Mouse (Mus musculus) CH12.LX (cell line): ENCODE measurements around the gene Rnf208. TPM values are rescaled to one million over a fixed set of nuclear protein-coding genes. Genes with fewer than 3 reads are reported as not detected.
A peak's percentile ranks its signal among the peaks of the same experiment; 100 is the strongest.

Source experiments
- DNase-seq: peaks from one replicate; pipeline ENCODE4 v3.0.0-alpha.2; 2013; ENCODE audit errors: extremely low read depth
- H3K27ac ChIP-seq: 2 replicates; pipeline ENCODE4 v1.5.1; 2012; ENCODE audit warnings: low read depth, mild to moderate bottlenecking, control low read depth, moderate library complexity; ENCODE audit not compliant: insufficient read depth
- H3K27me3 ChIP-seq: replicated peaks from 2 replicates; pipeline ENCODE3; 2012; ENCODE audit warnings: inconsistent platforms
- H3K36me3 ChIP-seq, 2 experiments: replicated peaks in 1 of 2; 2 replicates each; pipeline versions ENCODE3 to v1.6.1; 2012; ENCODE audit warnings: inconsistent platforms in 1 of 2, low read length in 1 of 2, mild to moderate bottlenecking in 1 of 2, mixed read lengths in 1 of 2, moderate library complexity in 1 of 2; ENCODE audit not compliant: control insufficient read depth in 1 of 2, insufficient read depth in 1 of 2
- H3K4me1 ChIP-seq, 2 experiments: 2 replicates each; pipeline ENCODE4 v1.6.1; 2012; ENCODE audit warnings: inconsistent platforms in 1 of 2, moderate library complexity in 1 of 2; ENCODE audit not compliant: insufficient read depth in 2 of 2, control insufficient read depth in 1 of 2
- H3K4me2 ChIP-seq: 2 replicates; pipeline ENCODE4 v1.6.1; 2012; ENCODE audit warnings: low read depth, mild to moderate bottlenecking, control low read depth; ENCODE audit not compliant: poor library complexity, insufficient read depth, severe bottlenecking
- H3K4me3 ChIP-seq, 3 experiments: fragments of 150-350 bp in 1 of 3; sonication (generic) in 1 of 3; replicated peaks in 1 of 3; 2 replicates each; pipeline versions ENCODE3 to v1.5.1; 2011 to 2012; ENCODE audit warnings: low read depth in 2 of 3, low read length in 2 of 3, mild to moderate bottlenecking in 2 of 3, moderate library complexity in 2 of 3, control low read depth in 1 of 3, improper control_type of control experiment in 1 of 3, inconsistent platforms in 1 of 3, mixed read lengths in 1 of 3; ENCODE audit not compliant: poor library complexity in 1 of 3
- H3K79me2 ChIP-seq: replicated peaks from 2 replicates; pipeline ENCODE4 v1.6.1; 2012; ENCODE audit warnings: mild to moderate bottlenecking, moderate library complexity; ENCODE audit not compliant: control insufficient read depth, poor library complexity, insufficient read depth, severe bottlenecking; ENCODE audit errors: extremely low read depth
- H3K9ac ChIP-seq: 2 replicates; pipeline ENCODE4 v1.6.1; 2012; ENCODE audit warnings: low read depth, mild to moderate bottlenecking, control low read depth, moderate library complexity; ENCODE audit not compliant: insufficient read depth
- H3K9me3 ChIP-seq: replicated peaks from 2 replicates; pipeline ENCODE3; 2012; ENCODE audit warnings: low read length, inconsistent platforms, mixed read lengths
- BHLHE40 ChIP-seq: IDR thresholded peaks from 2 replicates; pipeline ENCODE4 v1.6.1; 2011; ENCODE audit warnings: mild to moderate bottlenecking, low read depth, low read length, improper control_type of control experiment
- CHD2 ChIP-seq: IDR thresholded peaks from 2 replicates; pipeline ENCODE4 v1.6.1; 2011; ENCODE audit warnings: low read length, improper control_type of control experiment
- CTCF ChIP-seq, 2 experiments: IDR thresholded peaks in 1 of 2; conservative IDR thresholded peaks in 1 of 2; 2 replicates each; pipeline ENCODE4 v1.5.1; 2011 to 2012; ENCODE audit warnings: low read depth in 2 of 2, low read length in 2 of 2, improper control_type of control experiment in 1 of 2, inconsistent platforms in 1 of 2, mild to moderate bottlenecking in 1 of 2, moderate library complexity in 1 of 2
- EP300 ChIP-seq: IDR thresholded peaks from 2 replicates; pipeline ENCODE4 v1.6.1; 2011; ENCODE audit warnings: low read length, improper control_type of control experiment
- ETS1 ChIP-seq: conservative IDR thresholded peaks from 2 replicates; pipeline ENCODE4 v1.6.1; 2012; ENCODE audit warnings: low read depth, mild to moderate bottlenecking, inconsistent platforms, low read length, improper control_type of control experiment, moderate library complexity
- GABPA ChIP-seq: IDR thresholded peaks from 2 replicates; pipeline ENCODE4 v1.6.1; 2012; ENCODE audit warnings: low read depth, low read length, improper control_type of control experiment, inconsistent platforms; ENCODE audit not compliant: insufficient replicate concordance
- HCFC1 ChIP-seq: IDR thresholded peaks from 2 replicates; pipeline ENCODE4 v1.6.1; 2012; ENCODE audit warnings: low read depth, mild to moderate bottlenecking, inconsistent platforms, low read length, improper control_type of control experiment
- IRF4 ChIP-seq: IDR thresholded peaks from 2 replicates; pipeline ENCODE4 v1.6.1; 2014; ENCODE audit warnings: low read depth, mild to moderate bottlenecking, inconsistent platforms, low read length, improper control_type of control experiment
- JUN ChIP-seq: IDR thresholded peaks from 2 replicates; pipeline ENCODE4 v1.6.1; 2011; ENCODE audit warnings: low read depth, mild to moderate bottlenecking, low read length, improper control_type of control experiment, moderate library complexity; ENCODE audit not compliant: insufficient read depth
- JUND ChIP-seq: conservative IDR thresholded peaks from 2 replicates; pipeline ENCODE4 v1.6.1; 2011; ENCODE audit warnings: low read depth, low read length, improper control_type of control experiment
- KAT2A ChIP-seq: IDR thresholded peaks from 2 replicates; pipeline ENCODE4 v1.6.1; 2012; ENCODE audit warnings: low read length, improper control_type of control experiment, inconsistent platforms; ENCODE audit not compliant: insufficient replicate concordance
- MAFK ChIP-seq: IDR thresholded peaks from 2 replicates; pipeline ENCODE4 v1.6.1; 2011; ENCODE audit warnings: low read length, improper control_type of control experiment; ENCODE audit not compliant: insufficient replicate concordance
- MAX ChIP-seq: IDR thresholded peaks from 2 replicates; pipeline ENCODE4 v1.6.1; 2011; ENCODE audit warnings: low read length, improper control_type of control experiment
- NRF1 ChIP-seq: IDR thresholded peaks from 2 replicates; pipeline ENCODE4 v1.6.1; 2014; ENCODE audit warnings: low read depth, mild to moderate bottlenecking, inconsistent platforms, low read length, improper control_type of control experiment, moderate library complexity
- POLR2AphosphoS2 ChIP-seq: IDR thresholded peaks from 2 replicates; pipeline ENCODE4 v1.6.1; 2011; ENCODE audit warnings: low read depth, low read length, improper control_type of control experiment
- TBP ChIP-seq: conservative IDR thresholded peaks from 2 replicates; pipeline ENCODE4 v1.6.1; 2011; ENCODE audit warnings: low read depth, low read length, improper control_type of control experiment
- TCF12 ChIP-seq: IDR thresholded peaks from 2 replicates; pipeline ENCODE4 v1.6.1; 2014; ENCODE audit warnings: low read depth, mild to moderate bottlenecking, inconsistent platforms, low read length, improper control_type of control experiment
- UBTF ChIP-seq: IDR thresholded peaks from 2 replicates; pipeline ENCODE4 v1.6.1; 2012; ENCODE audit warnings: low read depth, mild to moderate bottlenecking, inconsistent platforms, low read length, improper control_type of control experiment, moderate library complexity
- USF1 ChIP-seq: IDR thresholded peaks from 2 replicates; pipeline ENCODE4 v1.6.1; 2014; ENCODE audit warnings: low read depth, mild to moderate bottlenecking, inconsistent platforms, low read length, improper control_type of control experiment
- ZC3H11A ChIP-seq: IDR thresholded peaks from 2 replicates; pipeline ENCODE4 v1.6.1; 2012; ENCODE audit warnings: low read depth, mild to moderate bottlenecking, inconsistent platforms, low read length, improper control_type of control experiment
- ZMIZ1 ChIP-seq: IDR thresholded peaks from 2 replicates; pipeline ENCODE4 v1.6.1; 2012; ENCODE audit warnings: low read depth, mild to moderate bottlenecking, inconsistent platforms, low read length, improper control_type of control experiment
- ZNF384 ChIP-seq: IDR thresholded peaks from 2 replicates; pipeline ENCODE4 v1.6.1; 2012; ENCODE audit warnings: low read depth, low read length, improper control_type of control experiment, inconsistent platforms
- dilution Hi-C: fragments of 300-500 bp; cut with MboI; formaldehyde crosslinking; loops from 2 replicates; pipeline ENCODE4 v1.14.3; 2020; ENCODE audit warnings: low sequenced_read_pairs; ENCODE audit not compliant: extremely low pct_unique_long_range_greater_than_20kb, extremely low pct_ligation_motif_present
- in situ Hi-C: fragments of 300-500 bp; cut with MboI; formaldehyde crosslinking; loops from 3 replicates; pipeline ENCODE4 v1.14.3; 2019; ENCODE audit warnings: low sequenced_read_pairs, low pct_ligation_motif_present, low pct_unique_long_range_greater_than_20kb, mixed read lengths
- polyA plus RNA-seq: library from polyadenylated mRNA; unstranded; fragments of >175 nt; gene quantifications from 2 replicates; pipeline ENCODE4 v1.2.1, GENCODE M21; 2012; ENCODE audit warnings: low read depth; ENCODE audit not compliant: insufficient read length
- total RNA-seq, 2 experiments: library from RNA; depleted of rRNA; stranded (reverse); fragments of 300-350 nt in 1 of 2; fragments of >200 nt in 1 of 2; gene quantifications; 2 replicates each; pipeline ENCODE4 v1.2.3; 2012 to 2014

The Rnf208 gene
- total and polyA plus RNA-seq, 3 experiments, result 0.34 to 1.7 (median 1.4) TPM

DNA sequence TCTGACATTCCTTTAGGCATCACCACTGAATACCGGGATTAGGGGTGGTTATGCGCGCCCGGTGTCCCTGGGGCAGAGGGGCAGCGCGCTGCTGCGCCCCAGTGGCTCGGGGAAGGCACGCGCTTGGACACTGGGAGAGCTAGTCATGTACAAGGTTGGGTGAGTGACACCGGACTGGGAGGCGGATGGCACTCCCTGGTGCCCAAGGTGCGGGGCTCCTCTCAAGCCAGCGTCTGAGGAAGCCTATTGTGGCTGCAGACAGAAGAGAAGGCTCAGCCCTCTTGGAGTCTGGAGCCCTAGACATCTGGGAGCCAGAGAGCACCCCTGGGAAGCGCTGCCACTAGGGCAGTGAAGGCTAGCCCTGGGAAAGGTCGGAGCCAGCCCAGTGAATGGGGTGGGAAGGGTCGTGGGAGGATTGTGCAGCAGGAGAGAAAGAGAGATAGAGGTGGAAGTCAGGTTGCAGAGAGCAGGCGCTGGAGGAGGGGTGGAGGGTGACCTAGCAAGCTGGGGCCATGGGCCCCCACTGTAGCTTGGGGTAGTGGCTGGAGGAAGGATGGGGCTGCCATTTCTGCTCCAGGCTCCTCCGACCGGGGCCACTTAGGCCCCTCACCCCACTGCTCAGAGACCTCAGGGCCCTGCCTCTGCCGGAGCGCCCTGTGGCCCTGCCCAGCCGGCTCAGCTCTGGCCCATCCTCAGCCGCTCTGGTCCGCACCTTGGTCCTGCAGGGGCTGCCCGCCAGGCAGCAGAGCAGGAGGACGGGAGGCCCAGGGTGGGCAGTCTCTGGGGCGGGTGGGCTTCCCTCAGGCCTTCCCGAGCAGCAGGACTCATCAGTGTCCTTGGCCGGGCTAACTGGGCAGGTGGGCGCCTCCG, 49.4 kb downstream of the Rnf208 start:
- Histone ChIP-seq H3K4me3 (no peak overlapping the region), H3K9me3 (no peaks in the 10 kb centered on the region), H3K27me3 (peaks cover 57% of the 10 kb centered on the region), H3K36me3 (peaks cover 0 to 8% of the 10 kb centered on the region in 2 experiments), H3K4me2 (0 out of 2 replicates have a peak overlapping the region, but pooled peaks have one; percentile 78), H3K9ac (no peak overlapping the region), H3K27ac (no peak overlapping the region), H3K4me1 (peaks cover 2 to 4% of the 10 kb centered on the region in 2 experiments; a peak in 3 of 4 replicates), H3K79me2 (no peaks in the 10 kb centered on the region)
- in situ Hi-C loops (no loop called here), dilution Hi-C loops (no loop called here)
- TF ChIP-seq HCFC1, result no peak
- TF ChIP-seq TBP, result no peak
- no peak for TF ChIP-seq POLR2AphosphoS2
- TF ChIP-seq IRF4, result no peak
- no peak for TF ChIP-seq ZMIZ1
- no peak for TF ChIP-seq USF1
- no peak for TF ChIP-seq EP300
- no peak for TF ChIP-seq MAX
- no peak for TF ChIP-seq BHLHE40
- TF ChIP-seq MAFK, result no peak
- TF ChIP-seq ETS1, result no peak
- no peak for DNase-seq

DNA sequence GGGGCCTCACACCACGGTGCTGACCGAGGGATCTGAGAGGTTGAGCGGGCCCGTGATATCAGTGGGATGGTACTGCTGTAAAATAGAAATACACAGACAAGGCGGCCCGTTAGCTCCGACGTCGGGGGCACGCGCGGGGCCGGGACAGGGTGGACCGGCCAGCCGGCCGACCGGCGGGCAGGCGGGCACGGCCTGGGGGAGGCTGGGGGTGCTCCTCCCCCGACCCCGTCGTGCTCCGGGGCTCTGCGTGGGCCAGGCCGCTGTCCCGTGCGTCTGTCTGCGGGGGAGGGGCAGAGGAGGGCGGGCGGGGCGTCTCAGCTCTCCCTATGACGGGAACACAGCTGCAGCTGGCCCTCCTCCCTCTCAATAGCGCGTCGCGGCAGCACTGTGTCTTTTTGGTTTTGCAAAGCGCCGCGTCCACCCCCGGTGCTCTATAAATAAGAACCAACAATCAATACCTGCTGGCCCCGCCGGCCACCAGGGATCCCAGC, 50.0 kb downstream of the Rnf208 start:
- Histone ChIP-seq H3K27me3 (peaks cover 64% of the 10 kb centered on the region), H3K4me1 (peaks cover 2 to 4% of the 10 kb centered on the region in 2 experiments; a peak in 3 of 4 replicates), H3K4me3 (no peak overlapping the region), H3K9ac (no peak overlapping the region), H3K9me3 (no peaks in the 10 kb centered on the region), H3K79me2 (no peaks in the 10 kb centered on the region), H3K36me3 (peaks cover 0 to 2% of the 10 kb centered on the region in 2 experiments), H3K4me2 (peak overlapping the region; percentile 78), H3K27ac (no peak overlapping the region)
- dilution Hi-C loops, result no loop called here
- DNase-seq, result peak; percentile 13
- in situ Hi-C loops, result no loop called here
- TF ChIP-seq JUND (no peak), IRF4 (no peak), ZC3H11A (no peak), MAX (no peak), NRF1 (no peak), CTCF (conservative IDR thresholded peaks at IDR 0.05 in 1 of 2, IDR thresholded peaks at IDR 0.05 in 1 of 2; ENCODE audit: low read depth in 2 of 2, low read length in 2 of 2) (no peak), TCF12 (no peak), USF1 (no peak), ETS1 (no peak), GABPA (no peak), MAFK (no peak), ZNF384 (no peak), TBP (no peak), CHD2 (no peak), BHLHE40 (no peak), KAT2A (no peak), UBTF (no peak), JUN (no peak)
